Mouse (Mus musculus) limb, embryonic 13.5 days (tissue): Measurements from ENCODE around the gene Stk33. TPM values are rescaled to one million over a fixed set of nuclear protein-coding genes. Genes with fewer than 3 reads are reported as not detected.

Experiments
- ATAC-seq: fragments of 200-750 bp; cut with Nextera tagmentation; 2 replicates; pipeline ENCODE4 v1.8.0; 2017; ENCODE audit warnings: low read depth, moderate number of reproducible peaks, moderate TSS enrichment; ENCODE audit not compliant: low FRiP score
- H3K27ac ChIP-seq: fragments of 300-500 bp; sonication (generic); 2 replicates; pipeline ENCODE4 v1.5.1; 2015; ENCODE audit warnings: inconsistent platforms, mild to moderate bottlenecking, moderate library complexity
- H3K27me3 ChIP-seq: fragments of 300-500 bp; sonication (generic); 2 replicates; pipeline ENCODE4 v1.6.1; 2015; ENCODE audit warnings: mild to moderate bottlenecking, inconsistent platforms
- H3K36me3 ChIP-seq: fragments of 300-500 bp; sonication (generic); 2 replicates; pipeline ENCODE4 v1.6.1; 2015; ENCODE audit warnings: inconsistent platforms, mild to moderate bottlenecking, moderate library complexity
- H3K4me1 ChIP-seq: fragments of 300-500 bp; sonication (generic); 2 replicates; pipeline ENCODE4 v1.6.1; 2015; ENCODE audit warnings: inconsistent platforms
- H3K4me2 ChIP-seq: fragments of 300-500 bp; sonication (generic); replicated peaks from 2 replicates; pipeline ENCODE4 v1.6.1; 2015; ENCODE audit warnings: inconsistent platforms, mild to moderate bottlenecking, moderate library complexity
- H3K4me3 ChIP-seq: fragments of 300-500 bp; sonication (generic); 2 replicates; pipeline ENCODE4 v1.5.1; 2015; ENCODE audit warnings: moderate library complexity, mild to moderate bottlenecking, inconsistent platforms
- H3K9ac ChIP-seq: fragments of 300-500 bp; sonication (generic); 2 replicates; pipeline ENCODE4 v1.6.1; 2015; ENCODE audit warnings: mild to moderate bottlenecking, inconsistent platforms
- H3K9me3 ChIP-seq: fragments of 300-500 bp; sonication (generic); 2 replicates; pipeline ENCODE4 v1.6.1; 2016; ENCODE audit warnings: inconsistent platforms
- WGBS: fragments of 180-500 bp; shearing (Covaris S2); methylation state at CpG from one replicate; pipeline ENCODE4 v1.1.7; 2015; 5-methylcytosine and 5-hydroxymethylcytosine counted together
- polyA plus RNA-seq: library from polyadenylated mRNA; unstranded; fragments of >200 nt; fragmentation: Nextera tagmentation; extraction: Ambion mirVana; gene quantifications from 2 replicates; pipeline ENCODE4 v1.2.1, GENCODE M21; 2015

The Stk33 gene
- polyA plus RNA-seq, result 1.5 and 1.6 TPM in 2 replicates

GRCm38 (mm10) chr7:109438781-109439591, at the start of gene Stk33:
TSS of gene Stk33 (minus strand) at chr7:109439081.
- H3K27me3 ChIP-seq, result peaks cover 26% of the 10 kb centered on the region
- under 1% methylated on average over 62 of the region's 62 CpGs for WGBS
- H3K9me3 ChIP-seq, result no peaks in the 10 kb centered on the region
- no peak within 1 kb of the TSS for H3K27ac ChIP-seq
- H3K4me1 ChIP-seq, result peaks cover 13% of the 10 kb centered on the region; the same call in 1 of the 2 replicates
- no peaks in the 10 kb centered on the region for H3K36me3 ChIP-seq
- H3K9ac ChIP-seq, result peak within 1 kb of the TSS; percentile 67
- H3K4me3 ChIP-seq, result peak within 1 kb of the TSS; percentile 57
- ATAC-seq, result peak; percentile 84
- H3K4me2 ChIP-seq, result peak within 1 kb of the TSS; percentile 88

GRCm38 (mm10) chr7:109484221-109484620, 45.3 kb upstream of the Stk33 start:
- 76% methylated on average over 5 of the region's 5 CpGs for WGBS
- H3K4me1 ChIP-seq, result no peaks in the 10 kb centered on the region

GRCm38 (mm10) chr7:109480765-109481197, 41.9 kb upstream of the Stk33 start:
- no peaks in the 10 kb centered on the region for H3K36me3 ChIP-seq
- ATAC-seq, result peak; percentile 59; the same call in 1 of the 2 replicates
- no peaks in the 10 kb centered on the region for H3K4me1 ChIP-seq
- no peak overlapping the region for H3K4me3 ChIP-seq
- WGBS, result 29% methylated on average over 7 of the region's 7 CpGs
- H3K27me3 ChIP-seq, result no peaks in the 10 kb centered on the region
- no peak overlapping the region for H3K9ac ChIP-seq
- H3K27ac ChIP-seq, result no peak overlapping the region
- H3K9me3 ChIP-seq, result no peaks in the 10 kb centered on the region
- H3K4me2 ChIP-seq, result peak overlapping the region; percentile 35; the same call in 1 of the 2 replicates

More at GRCm38 (mm10) chr7:109484221-109484620, 45.3 kb upstream of the Stk33 start:
- no peaks in the 10 kb centered on the region for H3K36me3 ChIP-seq
- H3K27ac ChIP-seq, result no peak overlapping the region
- H3K4me3 ChIP-seq, result no peak overlapping the region
- H3K9ac ChIP-seq, result no peak overlapping the region
- H3K9me3 ChIP-seq, result no peaks in the 10 kb centered on the region
- no peak for ATAC-seq
- H3K4me2 ChIP-seq, result no peak overlapping the region
- H3K27me3 ChIP-seq, result no peaks in the 10 kb centered on the region

DNA sequence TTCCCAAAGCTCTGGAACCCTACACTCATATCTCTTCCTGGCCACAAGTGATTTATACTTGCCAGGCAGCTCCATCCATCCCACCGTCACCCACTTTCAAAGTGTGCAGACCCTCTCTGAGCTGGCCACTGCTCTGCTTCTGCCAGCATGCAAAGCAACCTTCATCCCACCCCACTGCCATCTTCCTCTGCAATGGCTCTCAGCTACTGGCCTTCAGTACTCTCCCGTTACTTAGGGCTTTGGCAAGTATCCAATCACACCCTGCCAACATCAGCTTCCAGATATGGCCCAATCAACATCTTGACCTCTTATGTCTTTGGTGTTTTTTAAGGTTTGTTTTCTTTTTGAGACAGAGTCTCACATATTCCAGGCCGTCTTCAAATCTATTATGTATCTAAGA, 39.0 kb upstream of the Stk33 start:
- no peaks in the 10 kb centered on the region for H3K4me1 ChIP-seq
- H3K9ac ChIP-seq, result no peak overlapping the region
- no peak overlapping the region for H3K27ac ChIP-seq
- no peak overlapping the region for H3K4me3 ChIP-seq
- ATAC-seq, result no peak
- no peaks in the 10 kb centered on the region for H3K36me3 ChIP-seq
- no peaks in the 10 kb centered on the region for H3K27me3 ChIP-seq
- no peaks in the 10 kb centered on the region for H3K9me3 ChIP-seq
- H3K4me2 ChIP-seq, result no peak overlapping the region
- WGBS, result 72% methylated on average over 3 of the region's 3 CpGs

GRCm38 (mm10) chr7:109470700-109471099, 31.8 kb upstream of the Stk33 start:
- H3K4me2 ChIP-seq, result no peak overlapping the region
- no peaks in the 10 kb centered on the region for H3K4me1 ChIP-seq
- no peaks in the 10 kb centered on the region for H3K9me3 ChIP-seq
- H3K27me3 ChIP-seq, result no peaks in the 10 kb centered on the region
- 79% methylated on average over 4 of the region's 4 CpGs for WGBS
- no peak overlapping the region for H3K27ac ChIP-seq
- no peaks in the 10 kb centered on the region for H3K36me3 ChIP-seq
- no peak overlapping the region for H3K9ac ChIP-seq
- no peak overlapping the region for H3K4me3 ChIP-seq
- no peak for ATAC-seq

- Histone ChIP-seq H3K4me2 (no peak overlapping the region), H3K27me3 (no peaks in the 10 kb centered on the region), H3K36me3 (no peaks in the 10 kb centered on the region), H3K9ac (no peak overlapping the region), H3K27ac (no peak overlapping the region), H3K4me3 (no peak overlapping the region), H3K9me3 (no peaks in the 10 kb centered on the region), H3K4me1 (no peaks in the 10 kb centered on the region)
- WGBS, result 37% methylated on average over 6 of the region's 6 CpGs
- ATAC-seq, result no peak
These were observed 29.4 kb upstream of the Stk33 start for GRCm38 (mm10) chr7:109468262-109468701.

DNA sequence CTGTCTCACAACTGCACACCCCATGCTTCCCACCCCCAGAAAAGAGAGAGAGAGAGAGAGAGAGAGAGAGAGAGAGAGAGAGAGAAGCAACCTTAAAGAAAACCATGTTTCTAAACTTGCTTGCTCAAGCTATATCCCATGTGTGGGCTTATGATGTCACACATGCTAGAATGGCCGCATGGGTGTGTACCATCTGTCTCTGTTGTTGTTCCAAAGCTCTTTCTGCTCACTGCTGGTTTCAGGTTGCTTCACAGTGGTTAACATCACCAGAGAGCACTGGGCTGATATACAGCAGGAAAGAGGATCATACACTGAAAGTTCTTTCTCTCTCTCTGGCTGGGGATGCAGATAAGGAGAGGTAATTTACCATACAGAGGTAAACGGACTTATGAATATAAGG, 28.7 kb upstream of the Stk33 start:
- WGBS, result 46% methylated on average over 2 of the region's 2 CpGs

DNA sequence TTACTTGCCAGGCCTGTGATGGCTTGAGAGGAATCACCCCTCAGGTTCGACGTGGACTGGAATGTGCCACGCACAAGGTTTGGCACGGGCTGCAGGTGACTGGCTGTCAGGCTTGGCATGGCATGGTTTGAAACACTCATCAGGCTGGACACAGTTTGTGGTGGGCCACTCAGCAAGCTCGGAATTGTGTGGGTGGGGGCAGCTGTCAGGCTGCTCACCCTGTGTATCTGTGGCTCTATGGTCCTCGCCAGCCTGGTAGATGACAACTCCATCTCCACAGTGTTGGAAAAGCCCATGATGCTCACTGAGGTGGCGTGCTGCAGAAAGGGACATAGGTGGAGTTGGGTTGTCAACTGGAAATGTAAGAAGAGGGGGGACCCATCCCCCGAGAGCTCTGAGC, 21.8 kb upstream of the Stk33 start:
- Histone ChIP-seq H3K9me3 (no peaks in the 10 kb centered on the region), H3K4me2 (no peak overlapping the region), H3K4me3 (no peak overlapping the region), H3K27me3 (no peaks in the 10 kb centered on the region), H3K27ac (no peak overlapping the region), H3K4me1 (peaks cover 12% of the 10 kb centered on the region; the same call in 1 of the 2 replicates), H3K36me3 (no peaks in the 10 kb centered on the region), H3K9ac (no peak overlapping the region)
- WGBS, result 87% methylated on average over 8 of the region's 8 CpGs
- ATAC-seq, result no peak

More for the DNA sequence above, 28.7 kb upstream of the Stk33 start:
- Histone ChIP-seq H3K27me3 (no peaks in the 10 kb centered on the region), H3K4me2 (no peak overlapping the region), H3K9me3 (no peaks in the 10 kb centered on the region), H3K9ac (no peak overlapping the region), H3K36me3 (no peaks in the 10 kb centered on the region), H3K27ac (no peak overlapping the region), H3K4me1 (no peaks in the 10 kb centered on the region), H3K4me3 (no peak overlapping the region)
- no peak for ATAC-seq

DNA sequence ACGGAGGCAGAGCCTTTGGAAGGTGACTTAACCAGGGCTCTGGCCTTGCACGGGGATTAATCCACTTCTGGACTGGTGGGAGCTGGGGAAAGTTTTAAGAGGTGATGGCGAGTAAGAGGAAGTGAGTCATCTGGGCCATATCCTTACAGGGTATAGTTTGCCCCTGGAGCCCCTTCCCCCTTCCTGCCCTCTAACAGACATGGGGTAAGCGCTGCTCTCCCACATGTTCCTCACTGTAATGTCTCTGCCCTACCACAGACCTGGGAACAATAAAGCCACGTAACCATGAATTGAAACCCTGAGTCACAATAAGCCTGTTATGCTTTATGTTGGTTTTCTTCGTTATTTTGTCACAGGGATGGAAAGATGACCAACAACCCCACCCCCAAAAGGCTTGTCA, 17.7 kb upstream of the Stk33 start:
- ATAC-seq, result peak; percentile 34; the same call in 1 of the 2 replicates
- 25% methylated on average over 6 of the region's 6 CpGs for WGBS
- H3K27ac ChIP-seq, result no peak overlapping the region

DNA sequence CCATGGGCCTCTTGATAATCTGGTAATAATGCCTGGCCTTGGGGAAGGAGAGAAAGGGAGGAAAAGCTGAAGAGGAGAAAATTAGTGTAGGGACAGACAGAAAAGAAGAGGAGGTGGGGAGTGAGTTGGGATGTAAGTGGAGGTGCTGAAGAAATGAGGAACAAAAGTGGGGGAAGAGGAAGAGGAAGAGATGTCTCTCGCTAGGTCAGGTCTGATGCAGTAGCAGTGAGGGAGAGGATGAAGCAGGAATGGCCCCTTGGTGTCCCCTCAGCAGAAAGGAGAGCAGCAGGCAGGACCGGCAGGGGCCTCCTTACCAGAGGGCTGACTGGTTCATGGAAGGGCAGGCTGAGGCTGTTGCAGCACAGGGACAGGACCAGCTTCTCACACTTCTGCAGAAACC, 16.9 kb upstream of the Stk33 start:
- ATAC-seq, result no peak
- H3K27me3 ChIP-seq, result no peaks in the 10 kb centered on the region
- H3K9me3 ChIP-seq, result no peaks in the 10 kb centered on the region
- H3K27ac ChIP-seq, result no peak overlapping the region
- H3K4me3 ChIP-seq, result no peak overlapping the region
- peaks cover 12% of the 10 kb centered on the region; the same call in 1 of the 2 replicates for H3K4me1 ChIP-seq
- H3K4me2 ChIP-seq, result no peak overlapping the region
- WGBS, result 80% methylated on average over 2 of the region's 2 CpGs
- no peak overlapping the region for H3K9ac ChIP-seq
- H3K36me3 ChIP-seq, result no peaks in the 10 kb centered on the region

More for the DNA sequence above, 17.7 kb upstream of the Stk33 start:
- no peaks in the 10 kb centered on the region for H3K27me3 ChIP-seq
- H3K9me3 ChIP-seq, result no peaks in the 10 kb centered on the region
- no peak overlapping the region for H3K9ac ChIP-seq
- H3K4me1 ChIP-seq, result peaks cover 12% of the 10 kb centered on the region; the same call in 1 of the 2 replicates
- no peaks in the 10 kb centered on the region for H3K36me3 ChIP-seq
- no peak overlapping the region for H3K4me3 ChIP-seq
- H3K4me2 ChIP-seq, result no peak overlapping the region

DNA sequence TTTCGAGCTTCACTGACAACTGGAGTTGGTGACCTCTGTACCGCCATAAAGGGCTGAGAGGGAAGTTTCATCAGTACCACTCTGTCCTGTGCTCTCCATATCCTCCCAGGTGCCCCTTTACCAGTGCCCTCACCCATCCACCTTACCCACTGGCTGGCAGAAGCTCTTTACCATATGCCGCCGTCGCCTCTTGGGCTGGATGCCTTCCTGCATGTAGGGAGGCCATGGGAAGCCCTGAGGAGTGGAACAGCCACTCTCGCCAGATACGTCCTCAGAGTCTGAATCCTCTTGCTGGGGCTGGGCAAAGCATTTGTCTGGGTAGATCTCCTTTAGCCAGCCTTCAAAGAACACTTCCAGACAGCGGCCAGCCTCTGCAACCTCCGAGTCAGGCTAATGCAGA, 16.0 kb upstream of the Stk33 start:
- ATAC-seq, result no peak
- Histone ChIP-seq H3K27ac (no peak overlapping the region), H3K9me3 (no peaks in the 10 kb centered on the region), H3K9ac (no peak overlapping the region), H3K36me3 (no peaks in the 10 kb centered on the region), H3K4me2 (no peak overlapping the region), H3K4me1 (peaks cover 12% of the 10 kb centered on the region; the same call in 1 of the 2 replicates), H3K4me3 (no peak overlapping the region), H3K27me3 (no peaks in the 10 kb centered on the region)
- 84% methylated on average over 9 of the region's 9 CpGs for WGBS

DNA sequence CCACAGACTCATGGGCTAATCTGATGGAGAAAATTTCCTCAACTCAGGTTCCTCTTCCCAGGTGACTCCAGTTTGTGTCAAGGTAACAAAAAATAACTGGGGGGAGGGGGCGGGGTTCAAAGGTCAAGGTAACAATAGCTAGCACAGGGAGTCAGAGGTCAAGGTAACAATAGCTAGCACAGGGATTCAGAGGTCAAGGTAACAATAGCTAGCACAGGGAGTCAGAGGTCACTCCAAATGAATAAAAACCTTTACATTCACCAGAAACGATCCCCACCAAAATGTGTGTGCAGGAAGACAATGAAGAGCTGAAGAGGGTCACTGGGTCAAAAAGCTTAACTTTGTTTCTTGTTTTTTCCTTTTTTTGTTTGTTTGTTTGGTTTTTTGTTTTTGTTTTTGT, 9.2 kb upstream of the Stk33 start:
- no peak overlapping the region for H3K4me3 ChIP-seq
- H3K9ac ChIP-seq, result no peak overlapping the region
- no peak for ATAC-seq
- H3K27me3 ChIP-seq, result no peaks in the 10 kb centered on the region
- 87% methylated on average over 2 of the region's 2 CpGs for WGBS
- H3K4me1 ChIP-seq, result no peaks in the 10 kb centered on the region
- no peaks in the 10 kb centered on the region for H3K36me3 ChIP-seq
- H3K27ac ChIP-seq, result no peak overlapping the region
- no peak overlapping the region for H3K4me2 ChIP-seq
- no peaks in the 10 kb centered on the region for H3K9me3 ChIP-seq
